Mouse (Mus musculus): ENCODE data around the gene Gm4756. TPM values are rescaled to one million over a fixed set of nuclear protein-coding genes. Genes with fewer than 3 reads are reported as not detected.

Gene Gm4756
- polyA plus RNA-seq (2012; rRNA removed; ENCODE audit: low replicate concordance) = 0.20 TPM in 1 of 2 replicates, not detected in the other

GRCm38 (mm10) chr12:72649611-72650330 lies at the start of gene Gm4756:
Gene Gm4756 (minus strand): TSS chr12:72649661.

GRCm38 (mm10) chr12:72664735-72665337 lies 15.4 kb upstream of the Gm4756 start, which contains the start of gene Dhrs7:
Gene Dhrs7 (minus strand): TSS chr12:72664909.

GRCm38 (mm10) chr12:72536021-72536597 lies 113.4 kb downstream of the Gm4756 start, which contains the start of gene Pcnx4:
Gene Pcnx4 (plus strand): TSS chr12:72536383.

Other genes starting within 250 kb of the Gm4756 start
- gene Rtn1, start 240.6 kb downstream of the Gm4756 start, polyA plus RNA-seq (2012; rRNA removed; ENCODE audit: low replicate concordance) = 6.6 and 7.4 TPM in 2 replicates
- gene Lrrc9, start 207.8 kb downstream of the Gm4756 start, polyA plus RNA-seq (2012; rRNA removed; ENCODE audit: low replicate concordance) = 0.22 and 0.83 TPM in 2 replicates
- gene Pcnx4, start 113.3 kb downstream of the Gm4756 start, polyA plus RNA-seq (2012; rRNA removed; ENCODE audit: low replicate concordance) = 2.9 and 5.7 TPM in 2 replicates
- 78.0 and 120 TPM in 2 replicates for gene Dhrs7, start 15.2 kb upstream of the Gm4756 start, polyA plus RNA-seq (2012; rRNA removed; ENCODE audit: low replicate concordance)
- 28.3 and 83.4 TPM in 2 replicates for gene Ppm1a, start 107.8 kb upstream of the Gm4756 start, polyA plus RNA-seq (2012; rRNA removed; ENCODE audit: low replicate concordance)

Data from mammary gland, adult 2 months (tissue).